15 mouse cellular contexts compared by ENCODE assay signal in the genomic region with DNA sequence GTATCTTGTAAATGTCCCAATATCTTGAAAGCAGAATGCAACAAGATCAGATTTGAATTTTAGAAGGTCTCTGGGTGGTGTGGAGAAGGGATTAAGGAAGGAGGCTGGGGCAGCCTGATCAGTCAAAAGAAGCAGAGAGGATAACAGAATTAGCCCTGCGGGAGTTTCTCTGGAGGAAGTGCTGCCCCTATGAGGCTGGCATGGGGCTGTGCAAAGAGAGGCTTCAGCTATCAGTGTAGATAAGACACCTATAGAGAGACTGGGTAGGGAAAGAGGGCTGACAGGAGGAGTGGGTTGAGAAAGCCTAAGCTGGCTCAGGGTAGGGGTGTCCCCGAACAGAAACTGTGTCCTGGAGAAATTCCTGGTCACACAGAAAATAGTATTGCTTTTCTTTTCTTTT. TPM values are rescaled to one million over a fixed set of nuclear protein-coding genes. Genes with fewer than 3 reads are reported as not detected.
DNase-seq lines count a peak whose midpoint lies in the region; ATAC-seq and TF ChIP-seq lines count a peak whose summit lies in the region.
"Had no signal": no experiment of that assay in that cellular context is flagged by ENCODE, and none has a peak within 500 bp of the region (broad histone marks: within the 10 kb centered on the region; RNA-seq: fewer than 3 reads in every experiment).

No protein-coding gene starts in this region.

- no peaks in the 10 kb centered on the region for H3K9me3 ChIP-seq in heart, embryonic 12.5 days (replicated peaks)
- H3K9me3 ChIP-seq: limb, embryonic 12.5 days; stomach, embryonic 15.5 days had no signal

- 16% methylated on average over 2 of the region's 2 CpGs for whole genome bisulfite sequencing in heart, embryonic 12.5 days
- WGBS in lung, adult 2 months: 46% methylated on average over 2 of the region's 2 CpGs

- ATAC-seq in heart, embryonic 12.5 days (ENCODE audit: insufficient number of reproducible peaks, low FRiP score): no peak
- ATAC-seq: activated CD4-positive, CD25-positive, alpha-beta regulatory T cell, adult 4 months; forebrain, postnatal 0 days had no signal

- no peaks in the 10 kb centered on the region for H3K27me3 ChIP-seq in heart, embryonic 12.5 days (replicated peaks)
- no peaks in the 10 kb centered on the region for H3K27me3 ChIP-seq in splenic B cell, adult 2 months (ENCODE audit: control insufficient read depth, insufficient read depth, low read length, poor library complexity, severe bottlenecking)
- H3K27me3 ChIP-seq: limb, embryonic 12.5 days; stomach, embryonic 15.5 days had no signal

- no peak overlapping the region for H3K4me2 ChIP-seq in heart, embryonic 12.5 days
- H3K4me2 ChIP-seq: stomach, embryonic 15.5 days had no signal

- 0 out of 2 replicates have a peak, but pooled peaks have one; percentile 7 for TF ChIP-seq CTCF in lung, adult 2 months (IDR thresholded peaks at IDR 0.05; ENCODE audit: insufficient read depth, low read length)
- no peak for TF ChIP-seq CTCF in brain, embryonic 14.5 days (IDR thresholded peaks at IDR 0.05; ENCODE audit: borderline replicate concordance, extremely low read depth, insufficient read depth, insufficient read length)

- no peak overlapping the region for H3K4me3 ChIP-seq in heart, embryonic 12.5 days
- no peak overlapping the region for H3K4me3 ChIP-seq in lung, adult 2 months (replicated peaks; ENCODE audit: extremely low read depth, low read depth, low read length)
- H3K4me3 ChIP-seq: left cerebral cortex, adult 2 months; limb, embryonic 12.5 days; stomach, embryonic 15.5 days had no signal

- H3K27ac ChIP-seq in heart, embryonic 12.5 days (ENCODE audit: poor library complexity, severe bottlenecking): no peak overlapping the region
- H3K27ac ChIP-seq: left cerebral cortex, adult 2 months; limb, embryonic 12.5 days; stomach, embryonic 15.5 days had no signal

- peaks cover 10% of the 10 kb centered on the region; the same call in 1 of the 2 replicates for H3K4me1 ChIP-seq in heart, embryonic 12.5 days (replicated peaks)
- H3K4me1 ChIP-seq in lung, adult 2 months (ENCODE audit: control insufficient read depth, insufficient read depth, low read length): no peaks in the 10 kb centered on the region
- H3K4me1 ChIP-seq: limb, embryonic 12.5 days; stomach, embryonic 15.5 days had no signal

- no peaks in the 10 kb centered on the region for H3K36me3 ChIP-seq in heart, embryonic 12.5 days
- H3K36me3 ChIP-seq in splenic B cell, adult 2 months (ENCODE audit: control insufficient read depth, insufficient read depth, low read length, poor library complexity, severe bottlenecking): no peaks in the 10 kb centered on the region
- H3K36me3 ChIP-seq: limb, embryonic 12.5 days; stomach, embryonic 15.5 days had no signal

- peak; percentile 77 for DNase-seq in heart, adult 11 months
- DNase-seq in lung, adult 2 months: no peak
- DNase-seq in lung, postnatal 25 days (ENCODE audit: low spot score): no peak
- peak; percentile 3 for DNase-seq in brain, embryonic 14.5 days (ENCODE audit: low read depth)
- DNase-seq in splenic B cell, adult 2 months (ENCODE audit: low read depth, low spot score): peak; percentile 48
- DNase-seq in left cerebral cortex, adult 11 months (ENCODE audit: low spot score): no peak
- DNase-seq in ovary, postnatal 10 days (ENCODE audit: low spot score): no peak
- DNase-seq: cerebellum, adult 18-20 months; forebrain, postnatal 0 days; thymus, postnatal 36 days had no signal

- H3K9ac ChIP-seq in heart, embryonic 12.5 days: no peak overlapping the region
- H3K9ac ChIP-seq: forebrain, postnatal 0 days; limb, embryonic 12.5 days; stomach, embryonic 15.5 days had no signal

- no peak for TF ChIP-seq POLR2A in lung, adult 2 months (IDR thresholded peaks at IDR 0.05; ENCODE audit: borderline replicate concordance, extremely low read depth, low read depth, low read length)
- TF ChIP-seq POLR2A in brain, embryonic 14.5 days (IDR thresholded peaks at IDR 0.05; ENCODE audit: borderline replicate concordance, extremely low read depth, insufficient read depth, insufficient read length, poor library complexity, severe bottlenecking): no peak

RNA-seq across cellular contexts. Expression of a gene that starts 24.9 kb away (rescaled TPM):
- 0.95 and 1.3 TPM in 2 replicates for polyA plus RNA-seq in heart, embryonic 12.5 days (2016; fragmentation: Nextera tagmentation; extraction: Ambion mirVana)
- 10.6 and 15.2 TPM in 2 replicates for polyA plus RNA-seq in lung, adult 2 months (2012; rRNA removed)
- 0.16 and 0.18 TPM in 2 replicates for polyA plus RNA-seq in brain, embryonic 14.5 days (2012; rRNA removed)

RNA-seq across cellular contexts. Expression of a gene that starts 31.4 kb away (rescaled TPM):
- polyA plus RNA-seq in heart, embryonic 12.5 days (2016; fragmentation: Nextera tagmentation; extraction: Ambion mirVana): 11.4 and 11.8 TPM in 2 replicates
- 11.1 and 11.8 TPM in 2 replicates for polyA plus RNA-seq in lung, adult 2 months (2012; rRNA removed)
- polyA plus RNA-seq in brain, embryonic 14.5 days (2012; rRNA removed): 129 and 161 TPM in 2 replicates
- polyA plus RNA-seq: activated CD4-positive, CD25-positive, alpha-beta regulatory T cell, adult 4 months had no signal

RNA-seq across cellular contexts. Expression of a gene that starts 49.6 kb away (rescaled TPM):
- 351 and 387 TPM in 2 replicates for polyA plus RNA-seq in heart, embryonic 12.5 days (2016; fragmentation: Nextera tagmentation; extraction: Ambion mirVana)
- polyA plus RNA-seq in lung, adult 2 months (2012; rRNA removed): 585 and 594 TPM in 2 replicates
- polyA plus RNA-seq in brain, embryonic 14.5 days (2012; rRNA removed): 37.3 and 44.7 TPM in 2 replicates

Comparison
In these comparisons a context has a peak if more than half of its experiments do, and no peak if none do; other contexts are left out.
1. DNase-seq: peak in heart, adult 11 months (single experiment), brain, embryonic 14.5 days (single experiment) and splenic B cell, adult 2 months (single experiment); none in lung, adult 2 months (single experiment), lung, postnatal 25 days (single experiment), left cerebral cortex, adult 11 months (single experiment) and ovary, postnatal 10 days (single experiment).
2. RNA of a gene that starts 31.4 kb away (polyA plus RNA-seq): 129 to 161 TPM in brain, embryonic 14.5 days; 11.1 to 11.8 TPM in lung, adult 2 months and 11.4 to 11.8 TPM in heart, embryonic 12.5 days; every median in the first group is over 10 times any median in the second.